Mouse (Mus musculus) heart, embryonic 10.5 days (tissue): ENCODE data around the gene Fbxo34. TPM values are rescaled to one million over a fixed set of nuclear protein-coding genes. Genes with fewer than 3 reads are reported as not detected.

ENCODE experiments used
- DNase-seq: peaks from one replicate; pipeline ENCODE4 v3.0.0-alpha.2; 2017; ENCODE audit warnings: low spot score
- H3K27ac ChIP-seq: fragments of 300-500 bp; sonication (generic); 2 replicates; pipeline ENCODE4 v1.5.1; 2016; ENCODE audit warnings: mild to moderate bottlenecking
- H3K27me3 ChIP-seq: fragments of 300-500 bp; sonication (generic); 2 replicates; pipeline ENCODE4 v1.6.1; 2016; ENCODE audit warnings: mild to moderate bottlenecking; ENCODE audit not compliant: poor library complexity, insufficient read depth, severe bottlenecking
- H3K36me3 ChIP-seq: fragments of 300-500 bp; sonication (generic); 2 replicates; pipeline ENCODE4 v1.6.1; 2016; ENCODE audit warnings: mild to moderate bottlenecking, moderate library complexity
- H3K4me1 ChIP-seq: fragments of 300-500 bp; sonication (generic); 2 replicates; pipeline ENCODE4 v1.6.1; 2016; ENCODE audit warnings: mild to moderate bottlenecking
- H3K4me3 ChIP-seq: fragments of 300-500 bp; sonication (generic); 2 replicates; pipeline ENCODE4 v1.5.1; 2016; ENCODE audit warnings: mild to moderate bottlenecking, moderate library complexity
- H3K9me3 ChIP-seq: fragments of 300-500 bp; sonication (generic); 2 replicates; pipeline ENCODE4 v1.6.1; 2016; ENCODE audit warnings: mild to moderate bottlenecking, moderate library complexity
- WGBS: fragments of 180-500 bp; shearing (Covaris S2); methylation state at CpG from one replicate; pipeline ENCODE4 v1.1.7; 2016; 5-methylcytosine and 5-hydroxymethylcytosine counted together
- polyA plus RNA-seq: library from polyadenylated mRNA; unstranded; fragments of >200 nt; fragmentation: Nextera tagmentation; extraction: Ambion mirVana; gene quantifications from 2 replicates; pipeline ENCODE4 v1.2.1, GENCODE M21; 2016

Fbxo34 gene
- polyA plus RNA-seq, 1 experiment from 2014 or later, result 21.8 TPM

GRCm38 (mm10) chr14:47510244-47510643, 60.0 kb downstream of the Fbxo34 start:
- H3K4me3 ChIP-seq, result no peak overlapping the region
- DNase-seq, result no peak
- no peaks in the 10 kb centered on the region for H3K27me3 ChIP-seq
- H3K9me3 ChIP-seq, result no peaks in the 10 kb centered on the region
- 92% methylated on average over 4 of the region's 4 CpGs for WGBS
- H3K27ac ChIP-seq, result no peak overlapping the region
- peaks cover 9% of the 10 kb centered on the region; the same call in 1 of the 2 replicates for H3K4me1 ChIP-seq
- H3K36me3 ChIP-seq, result peaks cover 2% of the 10 kb centered on the region; the same call in 1 of the 2 replicates

- H3K4me1 ChIP-seq, result peaks cover 13% of the 10 kb centered on the region
- H3K27ac ChIP-seq, result no peak overlapping the region
- H3K4me3 ChIP-seq, result no peak overlapping the region
- no peak for DNase-seq
- no peaks in the 10 kb centered on the region for H3K36me3 ChIP-seq
- H3K27me3 ChIP-seq, result no peaks in the 10 kb centered on the region
- WGBS, result 87% methylated on average over 3 of the region's 3 CpGs
- no peaks in the 10 kb centered on the region for H3K9me3 ChIP-seq
Measured at GRCm38 (mm10) chr14:47513606-47514005, 63.4 kb downstream of the Fbxo34 start.

DNA sequence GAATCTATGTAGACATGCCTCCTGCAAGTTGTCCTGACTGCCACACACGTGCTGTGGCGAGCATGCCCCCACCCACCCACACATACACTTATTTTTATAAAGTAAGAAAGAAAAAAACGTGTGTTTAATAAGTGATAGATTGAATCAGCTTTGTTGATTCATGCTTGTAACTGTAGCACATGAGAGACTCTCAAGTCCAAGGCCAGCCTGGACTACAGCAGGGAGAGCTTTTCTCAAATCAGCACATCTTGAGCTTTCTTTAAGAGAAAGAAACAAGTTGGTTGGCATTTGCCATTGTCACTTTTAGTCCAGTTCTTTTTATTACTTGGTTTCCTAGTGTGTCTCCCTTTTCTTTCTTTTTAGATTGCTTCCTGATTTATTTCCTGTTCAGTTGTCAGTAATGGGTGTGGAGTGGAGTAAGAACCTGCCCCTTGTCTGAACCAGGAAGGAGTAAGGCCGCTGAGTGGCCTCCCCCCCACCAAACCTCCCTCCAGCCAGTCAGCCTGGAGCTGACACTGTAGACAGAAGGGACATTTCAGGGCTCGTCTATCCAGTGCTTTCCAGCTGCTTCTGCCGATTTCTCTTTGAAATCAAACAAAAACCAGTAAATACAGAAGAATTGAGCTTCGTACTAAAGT, 64.7 kb downstream of the Fbxo34 start:
- 54% methylated on average over 7 of the region's 7 CpGs for WGBS
- Histone ChIP-seq H3K4me1 (peaks cover 13% of the 10 kb centered on the region), H3K9me3 (no peaks in the 10 kb centered on the region), H3K4me3 (no peak overlapping the region), H3K27me3 (no peaks in the 10 kb centered on the region), H3K36me3 (no peaks in the 10 kb centered on the region), H3K27ac (peak overlapping the region; percentile 67)
- no peak for DNase-seq

DNA sequence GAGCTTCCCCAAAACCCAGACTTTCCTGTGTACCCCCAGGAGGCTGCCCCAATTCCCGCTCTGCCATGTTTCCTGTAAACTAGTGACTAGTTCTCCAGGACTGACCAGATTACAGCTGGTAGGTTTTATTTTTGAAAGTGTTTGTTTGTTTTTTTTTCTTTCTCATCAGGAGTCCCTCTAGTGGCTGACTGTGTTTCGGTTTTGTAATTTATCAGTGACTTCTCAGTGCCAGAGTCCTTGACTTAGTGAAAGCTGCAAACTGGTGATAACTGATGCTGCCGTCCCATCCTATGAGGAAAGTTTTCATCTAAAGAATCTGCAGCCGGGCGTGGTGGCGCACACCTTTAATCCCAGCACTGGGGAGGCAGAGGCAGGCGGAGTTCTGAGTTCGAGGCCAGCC, 65.4 kb downstream of the Fbxo34 start:
- no peak for DNase-seq
- Histone ChIP-seq H3K27ac (peak overlapping the region; percentile 67; the same call in 1 of the 2 replicates), H3K27me3 (no peaks in the 10 kb centered on the region), H3K36me3 (no peaks in the 10 kb centered on the region), H3K9me3 (no peaks in the 10 kb centered on the region), H3K4me1 (peaks cover 13% of the 10 kb centered on the region), H3K4me3 (no peak overlapping the region)
- WGBS, result 71% methylated on average over 8 of the region's 8 CpGs

GRCm38 (mm10) chr14:47516755-47517154, 66.5 kb downstream of the Fbxo34 start:
- no peaks in the 10 kb centered on the region for H3K27me3 ChIP-seq
- 83% methylated on average over 6 of the region's 6 CpGs for WGBS
- H3K27ac ChIP-seq, result no peak overlapping the region
- H3K36me3 ChIP-seq, result no peaks in the 10 kb centered on the region
- no peak for DNase-seq
- no peaks in the 10 kb centered on the region for H3K9me3 ChIP-seq
- H3K4me1 ChIP-seq, result peaks cover 20% of the 10 kb centered on the region
- H3K4me3 ChIP-seq, result no peak overlapping the region

DNA sequence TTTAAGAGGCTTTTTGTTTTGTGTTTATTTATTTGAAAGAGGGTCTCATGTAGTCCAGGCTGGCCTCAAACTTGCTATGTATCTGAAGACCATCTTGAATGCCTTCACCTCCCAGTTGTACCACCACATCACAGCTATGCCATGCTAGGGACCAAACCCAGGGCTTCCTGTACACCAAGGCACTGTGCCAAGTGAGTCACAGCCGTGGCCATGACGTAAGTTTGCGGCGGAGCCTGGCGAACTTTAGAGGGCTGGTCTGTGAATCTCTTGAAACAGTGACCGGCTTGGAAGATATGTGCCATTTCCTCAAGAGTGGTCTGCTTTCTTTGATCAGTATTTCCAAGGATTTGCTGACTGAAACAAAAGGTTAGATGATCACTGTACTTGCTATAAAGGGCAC, 68.4 kb downstream of the Fbxo34 start:
- no peaks in the 10 kb centered on the region for H3K36me3 ChIP-seq
- H3K27ac ChIP-seq, result no peak overlapping the region
- WGBS, result 67% methylated on average over 6 of the region's 6 CpGs
- H3K9me3 ChIP-seq, result no peaks in the 10 kb centered on the region
- H3K4me1 ChIP-seq, result peaks cover 26% of the 10 kb centered on the region
- H3K27me3 ChIP-seq, result no peaks in the 10 kb centered on the region
- H3K4me3 ChIP-seq, result no peak overlapping the region
- no peak for DNase-seq

DNA sequence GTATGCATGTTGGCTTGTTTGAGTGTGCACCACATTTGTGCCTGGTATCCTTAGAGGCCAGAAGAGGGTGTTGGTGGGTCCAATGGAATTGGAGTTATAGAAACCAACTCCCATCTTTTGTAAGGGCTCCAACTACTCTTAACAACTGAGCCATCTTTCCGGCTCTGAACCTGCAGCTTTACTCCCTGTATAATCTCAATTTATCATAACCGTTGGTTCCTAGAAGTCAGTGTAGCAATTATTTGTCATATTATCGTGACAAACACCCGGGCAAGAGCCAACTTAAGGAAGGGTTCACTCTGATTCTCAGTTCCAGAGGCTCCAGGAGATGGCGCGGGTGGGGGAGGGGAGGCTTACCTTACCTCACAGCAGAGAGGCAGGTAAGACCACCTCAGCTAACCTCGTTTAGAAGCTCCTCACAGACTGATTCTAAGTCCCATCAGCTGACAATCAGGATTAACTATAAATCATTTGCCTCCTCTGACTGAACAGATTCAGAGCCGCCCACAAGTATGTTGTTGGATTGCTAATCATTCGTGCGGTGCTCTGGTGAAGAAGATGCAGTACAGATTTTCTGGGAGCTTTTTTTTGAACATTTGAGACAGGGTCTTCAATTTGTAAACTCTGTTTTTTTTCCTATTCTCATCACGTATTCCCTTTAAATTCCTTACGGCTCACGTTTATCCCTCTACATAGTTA, 70.7 kb downstream of the Fbxo34 start:
- Histone ChIP-seq H3K27ac (0 out of 2 replicates have a peak overlapping the region, but pooled peaks have one; percentile 47), H3K36me3 (no peaks in the 10 kb centered on the region), H3K4me3 (no peak overlapping the region), H3K9me3 (no peaks in the 10 kb centered on the region), H3K4me1 (peaks cover 24% of the 10 kb centered on the region), H3K27me3 (no peaks in the 10 kb centered on the region)
- DNase-seq, result no peak
- WGBS, result 87% methylated on average over 13 of the region's 13 CpGs

DNA sequence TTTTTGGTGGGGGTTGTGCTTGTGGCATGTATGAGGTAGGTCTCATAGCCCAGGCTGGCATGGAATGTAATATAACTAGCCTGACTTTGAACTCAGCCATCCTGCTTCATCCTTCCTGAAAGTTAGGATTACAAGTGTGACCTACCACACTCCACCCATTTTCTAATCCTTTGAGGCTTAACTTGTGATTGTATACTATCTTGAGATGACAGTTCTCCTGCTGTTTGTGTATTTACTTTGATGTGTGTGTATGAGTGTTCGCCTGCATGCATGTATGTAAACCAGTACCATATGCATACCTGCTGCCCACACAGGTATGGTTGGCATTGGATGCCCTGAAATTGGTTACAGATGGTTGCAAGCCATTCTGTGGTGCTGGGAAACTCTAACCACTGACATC, 71.4 kb downstream of the Fbxo34 start:
- Histone ChIP-seq H3K36me3 (no peaks in the 10 kb centered on the region), H3K4me3 (no peak overlapping the region), H3K27ac (peak overlapping the region; percentile 67; the same call in 1 of the 2 replicates), H3K9me3 (no peaks in the 10 kb centered on the region), H3K27me3 (no peaks in the 10 kb centered on the region), H3K4me1 (peaks cover 24% of the 10 kb centered on the region)
- WGBS, result 81% methylated on average over 1 of the region's 1 CpGs
- no peak for DNase-seq

DNA sequence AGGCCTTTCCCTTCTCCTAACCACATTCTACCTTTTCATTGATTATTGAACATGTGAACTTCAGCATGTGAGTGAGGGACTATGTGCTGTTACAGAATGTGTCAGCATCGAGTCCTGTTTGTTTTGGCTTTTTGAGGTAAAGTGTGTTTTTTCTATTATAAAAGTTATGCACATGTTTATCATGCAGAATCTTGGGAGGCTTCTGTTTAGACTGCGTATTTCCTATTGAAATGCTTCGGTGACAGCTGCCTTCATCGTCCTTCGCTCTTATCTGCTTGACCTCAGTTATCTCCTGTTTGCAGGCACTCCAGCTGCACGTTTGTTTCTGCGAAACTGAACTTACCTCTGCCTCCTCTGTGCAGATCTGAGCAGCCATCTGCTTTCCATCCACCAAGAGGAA, 72.1 kb downstream of the Fbxo34 start:
- Histone ChIP-seq H3K27ac (peak overlapping the region; percentile 67; the same call in 1 of the 2 replicates), H3K4me3 (no peak overlapping the region), H3K36me3 (no peaks in the 10 kb centered on the region), H3K27me3 (no peaks in the 10 kb centered on the region), H3K9me3 (no peaks in the 10 kb centered on the region), H3K4me1 (peaks cover 24% of the 10 kb centered on the region)
- peak; percentile 90 for DNase-seq
- 13% methylated on average over 7 of the region's 7 CpGs for WGBS

- WGBS, result 69% methylated on average over 8 of the region's 8 CpGs
- H3K36me3 ChIP-seq, result peaks cover 7% of the 10 kb centered on the region
- no peak for DNase-seq
- H3K4me3 ChIP-seq, result no peak overlapping the region
- no peaks in the 10 kb centered on the region for H3K9me3 ChIP-seq
- H3K27ac ChIP-seq, result no peak overlapping the region
- no peaks in the 10 kb centered on the region for H3K27me3 ChIP-seq
- peaks cover 31% of the 10 kb centered on the region for H3K4me1 ChIP-seq
Measured at GRCm38 (mm10) chr14:47525374-47525773, 75.2 kb downstream of the Fbxo34 start.

DNA sequence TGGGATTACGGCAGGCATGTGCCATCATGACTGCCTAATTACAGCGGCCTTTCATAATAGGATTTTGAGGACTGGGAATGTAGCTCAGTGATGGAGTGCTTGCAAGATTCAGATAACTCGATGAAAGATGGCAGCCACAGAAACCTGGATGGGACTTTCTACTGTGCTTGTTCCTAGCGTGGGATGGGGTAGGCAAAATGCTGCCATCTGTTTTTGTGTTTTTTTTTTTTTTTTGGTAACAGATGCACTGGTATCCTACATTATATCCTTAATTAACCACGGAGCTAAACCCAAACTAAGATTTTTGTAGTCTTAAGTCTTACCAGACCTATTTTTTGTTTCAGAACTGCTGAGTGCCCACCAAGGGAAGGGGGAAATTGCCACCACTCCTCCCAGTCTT, 75.6 kb downstream of the Fbxo34 start:
- no peak overlapping the region for H3K27ac ChIP-seq
- no peaks in the 10 kb centered on the region for H3K27me3 ChIP-seq
- H3K4me1 ChIP-seq, result peaks cover 31% of the 10 kb centered on the region
- H3K9me3 ChIP-seq, result no peaks in the 10 kb centered on the region
- no peak for DNase-seq
- WGBS, result 89% methylated on average over 5 of the region's 5 CpGs
- H3K4me3 ChIP-seq, result no peak overlapping the region
- H3K36me3 ChIP-seq, result peaks cover 12% of the 10 kb centered on the region

- Histone ChIP-seq H3K9me3 (no peaks in the 10 kb centered on the region), H3K4me3 (no peak overlapping the region), H3K36me3 (peaks cover 23% of the 10 kb centered on the region), H3K27me3 (no peaks in the 10 kb centered on the region), H3K27ac (no peak overlapping the region), H3K4me1 (peaks cover 15% of the 10 kb centered on the region; the same call in 1 of the 2 replicates)
- WGBS, result 16% methylated on average over 2 of the region's 2 CpGs
- peak; percentile 79 for DNase-seq
Measured at GRCm38 (mm10) chr14:47527833-47528232, 77.6 kb downstream of the Fbxo34 start.

DNA sequence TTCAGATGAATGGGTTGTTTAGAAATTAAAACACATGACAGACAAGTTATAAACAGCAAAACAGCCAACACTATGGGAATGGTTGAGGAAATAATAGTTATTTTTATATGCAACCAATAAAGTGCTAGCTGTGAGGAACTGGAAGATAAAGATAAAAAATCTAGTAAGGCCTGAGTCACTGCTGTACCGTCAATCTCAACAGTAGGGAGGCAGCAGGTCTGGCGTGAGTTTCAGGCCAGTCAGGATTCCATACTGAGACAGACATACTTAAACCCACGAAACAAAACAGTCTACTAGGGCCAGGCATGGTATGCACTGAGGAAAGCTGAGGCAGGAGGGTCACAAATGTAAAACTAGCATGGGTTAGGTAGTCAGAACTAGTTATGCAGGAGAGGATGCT, 78.1 kb downstream of the Fbxo34 start:
- WGBS, result 58% methylated on average over 3 of the region's 3 CpGs
- Histone ChIP-seq H3K27me3 (no peaks in the 10 kb centered on the region), H3K36me3 (peaks cover 23% of the 10 kb centered on the region), H3K4me3 (no peak overlapping the region), H3K9me3 (no peaks in the 10 kb centered on the region), H3K4me1 (peaks cover 20% of the 10 kb centered on the region), H3K27ac (peak overlapping the region; percentile 42; the same call in 1 of the 2 replicates)
- no peak for DNase-seq
